Mouse (Mus musculus) stomach, postnatal 0 days (tissue): ENCODE results near the gene Tmem106a.

Experiments
- CTCF ChIP-seq: IDR thresholded peaks from 2 replicates; pipeline ENCODE4 v1.5.1; 2016; ENCODE audit warnings: antibody characterized with exemption, low read depth, mild to moderate bottlenecking, moderate library complexity
- EP300 ChIP-seq: optimal IDR thresholded peaks from 2 replicates; pipeline ENCODE3; 2016; ENCODE audit warnings: antibody characterized with exemption

DNA sequence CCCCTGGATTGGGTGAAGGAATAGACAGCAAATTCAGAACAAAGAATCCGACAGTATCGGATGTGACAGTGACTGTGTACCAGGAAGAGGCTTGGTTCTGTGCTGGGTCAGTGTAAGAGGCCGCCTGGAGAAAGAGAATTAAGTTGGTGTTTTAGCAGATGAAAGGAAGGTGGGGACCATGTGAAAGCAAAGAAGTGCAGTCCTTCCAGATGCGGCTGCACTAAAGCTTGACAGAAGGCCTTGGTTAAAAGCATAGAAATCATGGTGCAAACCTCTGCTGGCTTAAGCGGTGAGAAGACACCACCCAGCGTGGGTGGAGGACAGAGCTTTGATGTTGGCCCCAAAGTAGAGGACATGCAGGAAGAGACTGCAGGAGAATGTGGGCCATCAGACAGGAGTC, 31.6 kb downstream of the Tmem106a start:
- TF ChIP-seq CTCF: no peak
- TF ChIP-seq EP300: no peak
